Mouse (Mus musculus) heart, adult 2 months (tissue): ENCODE results near the gene Acd. TPM values are rescaled to one million over a fixed set of nuclear protein-coding genes. Genes with fewer than 3 reads are reported as not detected.

Experiments
- DNase-seq, 2 experiments: peaks; one replicate each; pipeline ENCODE4 v3.0.0; 2021
- H3K27ac ChIP-seq: fragments of 200-600 bp; 2 replicates; pipeline ENCODE4 v1.8.1; 2022
- H3K27me3 ChIP-seq: fragments of 200-500 bp; 2 replicates; pipeline ENCODE4 v1.6.1; 2012; ENCODE audit warnings: mild to moderate bottlenecking, low read length, inconsistent platforms, mixed read lengths; ENCODE audit not compliant: control insufficient read depth, insufficient read depth
- H3K36me3 ChIP-seq: fragments of 200-500 bp; 2 replicates; pipeline ENCODE4 v1.6.1; 2012; ENCODE audit warnings: low read length, inconsistent platforms; ENCODE audit not compliant: control insufficient read depth, insufficient read depth
- H3K4me1 ChIP-seq: fragments of 200-500 bp; 2 replicates; pipeline ENCODE4 v1.6.1; 2011; ENCODE audit warnings: low read length; ENCODE audit not compliant: control insufficient read depth, insufficient read depth
- H3K4me3 ChIP-seq: fragments of 200-600 bp; 2 replicates; pipeline ENCODE4 v1.8.1; 2022
- H3K79me2 ChIP-seq: fragments of 200-500 bp; replicated peaks from 2 replicates; pipeline ENCODE4 v1.6.1; 2012; ENCODE audit warnings: mild to moderate bottlenecking, inconsistent platforms, low read length, moderate library complexity, mixed read lengths; ENCODE audit not compliant: control insufficient read depth, insufficient read depth
- H3K9ac ChIP-seq: fragments of 200-500 bp; 2 replicates; pipeline ENCODE4 v1.6.1; 2012; ENCODE audit warnings: low read depth, mild to moderate bottlenecking, control low read depth, inconsistent platforms, low read length, mixed read lengths
- CTCF ChIP-seq: fragments of 200-600 bp; IDR thresholded peaks from 2 replicates; pipeline ENCODE4 v1.8.1; 2022; ENCODE audit warnings: antibody characterized with exemption, mild to moderate bottlenecking, moderate library complexity
- EP300 ChIP-seq: fragments of 200-500 bp; IDR thresholded peaks from 2 replicates; pipeline ENCODE4 v1.6.1; 2011; ENCODE audit warnings: low read depth, low read length, control low read depth; ENCODE audit not compliant: insufficient read depth
- POLR2A ChIP-seq: fragments of 200-500 bp; IDR thresholded peaks from 2 replicates; pipeline ENCODE4 v1.6.1; 2011; ENCODE audit warnings: mild to moderate bottlenecking, low read depth, low read length, control low read depth; ENCODE audit not compliant: insufficient read depth
- WGBS: fragments of 180-500 bp; shearing (Covaris S2); methylation state at CpG from one replicate; pipeline ENCODE4 v1.1.7; 2018; 5-methylcytosine and 5-hydroxymethylcytosine counted together
- intact Hi-C: fragments of 180-260 bp; cut with DNase I; formaldehyde crosslinking; loops from one replicate; pipeline ENCODE4 v1.15.1; 2025
- polyA plus RNA-seq: library from polyadenylated mRNA; depleted of rRNA; stranded (reverse); fragments of >200 nt; gene quantifications from 2 replicates; pipeline ENCODE4 v1.2.3, GENCODE M21; 2012; rRNA removed
- total RNA-seq, 2 experiments: library from RNA; stranded (reverse); gene quantifications; 2 replicates each; pipeline ENCODE4 v1.2.3; 2021

Gene Acd
- total and polyA plus RNA-seq, 3 experiments, result 10.0 to 19.7 (median 11.1) TPM

DNA sequence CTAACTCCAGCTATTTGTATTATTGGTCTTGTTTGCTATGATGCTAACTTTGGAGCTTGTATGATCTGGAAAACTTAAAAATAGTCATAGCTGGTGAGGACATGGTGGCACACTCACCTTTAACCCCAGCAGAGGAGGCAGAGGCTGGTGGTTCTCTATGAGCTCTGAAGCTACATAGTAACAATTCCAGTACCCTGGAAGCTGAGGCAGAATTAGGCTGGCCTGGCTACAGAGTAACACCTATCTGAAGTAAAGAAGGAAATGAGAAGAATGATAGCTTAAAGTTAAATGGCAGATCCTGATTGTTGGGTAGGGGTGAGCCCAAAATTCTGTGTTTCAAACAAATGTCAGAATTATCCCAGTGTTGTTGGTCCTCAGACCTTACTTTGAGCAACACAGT lies 43.3 kb downstream of the Acd start:
- Histone ChIP-seq H3K9ac (no peak overlapping the region), H3K79me2 (peaks cover 1% of the 10 kb centered on the region; the same call in 1 of the 2 replicates), H3K36me3 (peaks cover 12% of the 10 kb centered on the region), H3K27ac (no peak overlapping the region), H3K4me3 (no peak overlapping the region), H3K4me1 (no peaks in the 10 kb centered on the region; the same call in 1 of the 2 replicates), H3K27me3 (no peaks in the 10 kb centered on the region)
- TF ChIP-seq CTCF (no peak), EP300 (no peak), POLR2A (no peak)
- no peak for DNase-seq
- intact Hi-C loops, result no loop called here

DNA sequence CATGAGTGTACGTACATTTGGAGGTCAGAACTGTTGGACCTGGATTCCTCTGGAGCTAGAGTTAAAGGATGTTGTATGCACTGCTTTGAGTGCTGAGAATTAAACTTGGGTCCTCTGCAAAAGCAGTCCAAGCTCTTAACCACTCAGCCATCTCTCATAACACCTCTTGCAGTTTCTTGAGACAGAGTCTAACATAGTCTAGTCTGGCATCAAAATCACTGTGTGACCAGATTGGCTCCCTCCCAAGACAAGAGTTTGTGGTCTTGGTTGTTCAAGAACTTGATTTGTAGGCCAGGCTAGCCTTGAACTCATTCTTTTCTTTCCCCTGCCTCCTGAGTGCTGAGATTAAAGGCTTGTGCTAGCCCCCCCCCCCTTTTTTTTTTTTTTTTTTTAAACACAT lies 52.0 kb downstream of the Acd start:
- peaks cover 3% of the 10 kb centered on the region for H3K4me1 ChIP-seq
- no peak overlapping the region for H3K4me3 ChIP-seq
- no peak overlapping the region for H3K27ac ChIP-seq
- intact Hi-C loops, result no loop called here
- no peaks in the 10 kb centered on the region for H3K27me3 ChIP-seq
- H3K9ac ChIP-seq, result no peak overlapping the region
- peaks cover 7% of the 10 kb centered on the region for H3K79me2 ChIP-seq
- peaks cover 14% of the 10 kb centered on the region for H3K36me3 ChIP-seq
- no peak for DNase-seq
- no peak for TF ChIP-seq POLR2A
- no peak for TF ChIP-seq CTCF
- no peak for TF ChIP-seq EP300
- 98% methylated on average over 1 of the region's 1 CpGs for WGBS

Other genes starting within 250 kb of the Acd start
- 10 to 100 TPM; 35.0 to 48.8 TPM for gene Tppp3, start 229.6 kb downstream of the Acd start, total RNA-seq
- gene Tppp3, start 229.6 kb downstream of the Acd start, polyA plus RNA-seq, result 73.7 and 89.2 TPM in 2 replicates
- gene Zdhhc1, start 204.2 kb downstream of the Acd start, total RNA-seq, result 10 to 100 TPM; 13.0 to 13.3 TPM
- 37.5 and 40.5 TPM in 2 replicates for gene Zdhhc1, start 204.2 kb downstream of the Acd start, polyA plus RNA-seq
- under 1 TPM in 1 of 2 experiments, not detected in 1; 0.23 TPM for gene Hsd11b2, start 182.3 kb downstream of the Acd start, total RNA-seq
- 0.08 and 0.32 TPM in 2 replicates for gene Hsd11b2, start 182.3 kb downstream of the Acd start, polyA plus RNA-seq
- 10 to 100 TPM; 46.4 to 48.9 TPM for gene Atp6v0d1, start 135.1 kb downstream of the Acd start, total RNA-seq
- gene Atp6v0d1, start 135.1 kb downstream of the Acd start, polyA plus RNA-seq, result 61.7 and 69.0 TPM in 2 replicates
- 10 to 100 TPM; 42.5 to 51.6 TPM for gene Ripor1, start 95.8 kb downstream of the Acd start, total RNA-seq
- 39.2 TPM in 2 replicates for gene Ripor1, start 95.8 kb downstream of the Acd start, polyA plus RNA-seq
- 10 to 100 TPM; 41.4 to 41.9 TPM for gene Ctcf, start 64.5 kb downstream of the Acd start, total RNA-seq
- 9.3 and 13.6 TPM in 2 replicates for gene Ctcf, start 64.5 kb downstream of the Acd start, polyA plus RNA-seq
- gene Agrp, start 63.7 kb downstream of the Acd start, total RNA-seq, result not detected
- 0.31 TPM in 1 of 2 replicates, not detected in the other for gene Agrp, start 63.7 kb downstream of the Acd start, polyA plus RNA-seq
- gene Carmil2, start 14.8 kb downstream of the Acd start, total RNA-seq, result under 1 TPM; 0.16 to 0.25 TPM
- 0.29 and 1.4 TPM in 2 replicates for gene Carmil2, start 14.8 kb downstream of the Acd start, polyA plus RNA-seq
- 1 to 10 TPM; 5.5 to 6.8 TPM for gene Pard6a, start within 50 bp of the Acd start, total RNA-seq
- 12.0 and 18.6 TPM in 2 replicates for gene Pard6a, start within 50 bp of the Acd start, polyA plus RNA-seq
- not detected for gene 4933405L10Rik, start 6.6 kb upstream of the Acd start, total RNA-seq
- gene 4933405L10Rik, start 6.6 kb upstream of the Acd start, polyA plus RNA-seq, result not detected in 2 replicates
- gene Enkd1, start 7.1 kb upstream of the Acd start, total RNA-seq, result 1 to 10 TPM; 1.4 to 1.9 TPM
- gene Enkd1, start 7.1 kb upstream of the Acd start, polyA plus RNA-seq, result 2.0 and 2.2 TPM in 2 replicates
- 1 to 10 TPM; 3.7 TPM for gene Gfod2, start 57.6 kb upstream of the Acd start, total RNA-seq
- gene Gfod2, start 57.6 kb upstream of the Acd start, polyA plus RNA-seq, result 2.3 and 3.0 TPM in 2 replicates
- gene Ranbp10, start 126.2 kb upstream of the Acd start, total RNA-seq, result 10 to 100 TPM; 18.0 to 18.5 TPM
- 20.0 and 22.3 TPM in 2 replicates for gene Ranbp10, start 126.2 kb upstream of the Acd start, polyA plus RNA-seq
- gene Tsnaxip1, start 126.6 kb upstream of the Acd start, total RNA-seq, result not detected
- 0.20 TPM in 1 of 2 replicates, not detected in the other for gene Tsnaxip1, start 126.6 kb upstream of the Acd start, polyA plus RNA-seq
- 1 to 10 TPM; 2.3 to 2.7 TPM for gene Cenpt, start 152.2 kb upstream of the Acd start, total RNA-seq
- 6.0 and 6.4 TPM in 2 replicates for gene Cenpt, start 152.2 kb upstream of the Acd start, polyA plus RNA-seq
- gene Thap11, start 154.0 kb upstream of the Acd start, total RNA-seq, result 10 to 100 TPM; 26.8 to 30.1 TPM
- 33.0 and 42.2 TPM in 2 replicates for gene Thap11, start 154.0 kb upstream of the Acd start, polyA plus RNA-seq
- 10 to 100 TPM; 35.5 to 39.8 TPM for gene Nutf2, start 159.5 kb upstream of the Acd start, total RNA-seq
- 56.1 and 67.7 TPM in 2 replicates for gene Nutf2, start 159.5 kb upstream of the Acd start, polyA plus RNA-seq
- gene Edc4, start 179.8 kb upstream of the Acd start, total RNA-seq, result 10 to 100 TPM; 23.2 to 25.4 TPM
- gene Edc4, start 179.8 kb upstream of the Acd start, polyA plus RNA-seq, result 42.4 and 47.6 TPM in 2 replicates
- under 1 TPM; 0.41 to 0.57 TPM for gene Nrn1l, start 192.5 kb upstream of the Acd start, total RNA-seq
- gene Nrn1l, start 192.5 kb upstream of the Acd start, polyA plus RNA-seq, result 1.0 and 1.6 TPM in 2 replicates
- 10 to 100 TPM; 16.5 to 20.8 TPM for gene Pskh1, start 199.3 kb upstream of the Acd start, total RNA-seq
- gene Pskh1, start 199.3 kb upstream of the Acd start, polyA plus RNA-seq, result 28.7 and 39.7 TPM in 2 replicates
- under 1 TPM in 1 of 2 experiments, not detected in 1; 0.32 TPM for gene Ctrl, start 232.8 kb upstream of the Acd start, total RNA-seq
- 0.88 and 1.9 TPM in 2 replicates for gene Ctrl, start 232.8 kb upstream of the Acd start, polyA plus RNA-seq
- 10 to 100 TPM; 58.1 to 68.1 TPM for gene Psmb10, start 237.3 kb upstream of the Acd start, total RNA-seq
- gene Psmb10, start 237.3 kb upstream of the Acd start, polyA plus RNA-seq, result 95.9 and 96.5 TPM in 2 replicates
- gene Lcat, start 242.3 kb upstream of the Acd start, total RNA-seq, result under 1 TPM; 0.70 to 0.84 TPM
- 3.9 and 4.1 TPM in 2 replicates for gene Lcat, start 242.3 kb upstream of the Acd start, polyA plus RNA-seq